Mouse (Mus musculus): ENCODE results near the gene Slc25a22.

Slc25a22 gene

GRCm38 (mm10) chr7:141472226-141472625 lies 34.5 kb upstream of the Slc25a22 start:
- no peak for DNase-seq

- no peak for DNase-seq
Observed at GRCm38 (mm10) chr7:141471236-141471635, 33.5 kb upstream of the Slc25a22 start.

DNA sequence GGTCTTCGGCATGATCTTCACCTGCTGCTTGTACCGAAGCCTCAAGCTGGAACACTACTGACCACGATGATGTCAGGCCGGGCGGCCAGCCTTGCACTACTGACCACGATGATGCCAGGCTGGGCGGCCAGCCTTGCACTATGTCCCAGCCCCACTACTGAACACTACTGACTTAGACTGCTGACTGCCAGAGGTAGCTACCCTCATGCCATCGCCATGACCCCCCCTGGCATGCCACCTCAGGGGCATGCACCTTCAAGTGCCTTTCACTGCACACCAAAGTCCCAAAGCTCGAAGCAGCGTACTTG lies 32.9 kb upstream of the Slc25a22 start:
- no peak for DNase-seq

DNA sequence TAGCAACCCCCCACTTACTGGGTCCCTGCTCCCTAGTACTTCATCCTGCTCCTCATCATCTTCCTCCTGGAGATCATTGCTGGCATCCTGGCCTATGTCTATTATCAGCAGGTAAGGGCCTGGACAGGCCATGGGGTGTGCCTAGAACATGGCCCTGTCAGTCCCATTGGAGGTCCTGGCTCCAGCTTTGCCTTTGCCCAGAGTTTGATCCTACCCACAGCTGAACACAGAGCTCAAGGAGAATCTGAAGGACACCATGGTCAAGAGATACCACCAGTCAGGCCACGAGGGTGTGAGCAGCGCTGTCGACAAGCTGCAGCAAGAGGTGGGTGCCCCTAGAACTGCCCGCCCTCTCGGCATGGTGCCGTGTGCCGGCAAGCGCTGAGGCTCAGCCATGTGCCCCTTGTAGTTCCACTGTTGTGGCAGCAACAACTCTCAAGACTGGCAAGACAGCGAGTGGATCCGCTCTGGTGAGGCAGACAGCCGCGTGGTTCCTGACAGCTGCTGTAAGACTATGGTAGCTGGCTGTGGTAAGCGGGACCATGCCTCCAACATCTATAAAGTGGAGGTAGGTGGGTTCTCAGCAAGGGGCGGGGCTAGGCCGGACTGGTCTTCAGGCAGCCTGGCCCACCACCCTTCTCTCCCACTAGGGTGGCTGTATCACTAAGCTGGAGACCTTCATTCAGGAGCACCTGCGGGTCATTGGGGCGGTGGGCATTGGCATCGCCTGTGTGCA lies 32.4 kb upstream of the Slc25a22 start:
- DNase-seq: no peak

DNA sequence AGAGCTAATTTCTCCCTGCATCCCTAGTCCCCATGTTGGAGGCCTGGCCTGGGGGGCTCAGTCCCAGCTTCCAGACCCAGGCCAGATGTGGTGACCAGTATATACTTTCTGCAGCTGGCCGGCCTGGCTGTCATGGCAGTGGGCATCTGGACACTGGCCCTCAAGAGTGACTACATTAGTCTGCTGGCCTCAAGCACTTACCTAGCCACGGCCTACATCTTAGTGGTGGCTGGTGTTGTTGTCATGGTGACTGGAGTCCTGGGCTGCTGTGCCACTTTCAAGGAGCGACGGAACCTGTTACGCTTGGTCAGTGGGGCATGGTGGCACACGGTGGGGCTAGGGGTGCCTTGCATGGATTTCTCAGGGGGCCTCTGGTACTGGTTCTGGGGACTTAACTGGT lies 31.7 kb upstream of the Slc25a22 start:
- DNase-seq: peak in 1 of 2 experiments; percentile 52

- DNase-seq: peak; percentile 82
Observed at GRCm38 (mm10) chr7:141468522-141469211, 31.0 kb upstream of the Slc25a22 start.

DNA sequence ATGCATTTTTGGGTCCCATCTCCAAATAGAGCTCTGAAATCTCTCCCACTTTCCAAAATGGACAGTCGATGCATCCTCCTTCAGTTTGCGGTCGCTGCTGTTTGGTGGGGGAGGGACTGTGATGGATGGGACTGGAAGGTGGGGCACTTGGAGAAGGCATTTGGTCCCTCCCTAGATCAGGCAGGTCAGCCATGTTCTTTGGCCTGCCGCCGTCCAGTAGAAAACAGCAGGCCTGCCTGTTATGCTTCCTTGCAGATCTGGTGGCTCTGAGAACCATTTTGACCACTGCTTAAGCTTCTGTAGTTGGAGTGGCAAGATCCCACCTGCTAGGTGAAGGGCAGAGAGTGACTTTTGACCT lies 30.5 kb upstream of the Slc25a22 start:
- peak in 1 of 2 experiments; percentile 57 for DNase-seq

- DNase-seq: peak; percentile 95 to 97
Observed at GRCm38 (mm10) chr7:141467230-141468030, 29.7 kb upstream of the Slc25a22 start, which contains the start of gene Cd151. Gene Cd151, plus strand, starts transcription at chr7:141467392.

DNA sequence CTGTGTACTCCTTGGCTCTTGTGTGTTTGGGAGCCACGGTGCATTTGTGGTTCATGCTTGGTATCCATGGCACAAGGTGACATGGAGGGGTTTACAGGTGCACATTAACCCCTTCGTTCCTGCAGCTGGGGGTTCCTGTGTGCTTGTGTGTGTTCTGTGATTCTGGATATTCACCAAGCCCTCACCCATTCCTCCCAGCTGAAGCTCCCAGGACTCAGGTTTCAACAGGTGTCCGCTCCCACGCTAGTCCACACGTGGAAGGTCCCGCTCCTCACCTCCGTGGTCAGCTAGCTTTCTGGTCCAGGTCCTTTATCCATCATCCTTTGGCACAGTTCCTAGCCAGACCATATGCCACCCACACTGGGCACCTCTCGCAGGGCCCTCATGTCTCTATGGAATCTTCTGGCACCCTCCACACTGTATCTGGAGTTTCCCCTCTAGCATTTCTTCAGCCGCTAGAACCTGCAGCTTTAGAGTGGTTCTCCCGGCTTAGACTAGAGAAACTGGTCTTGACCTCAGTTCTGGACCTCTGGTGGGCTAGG lies 29.0 kb upstream of the Slc25a22 start:
- DNase-seq: no peak

DNA sequence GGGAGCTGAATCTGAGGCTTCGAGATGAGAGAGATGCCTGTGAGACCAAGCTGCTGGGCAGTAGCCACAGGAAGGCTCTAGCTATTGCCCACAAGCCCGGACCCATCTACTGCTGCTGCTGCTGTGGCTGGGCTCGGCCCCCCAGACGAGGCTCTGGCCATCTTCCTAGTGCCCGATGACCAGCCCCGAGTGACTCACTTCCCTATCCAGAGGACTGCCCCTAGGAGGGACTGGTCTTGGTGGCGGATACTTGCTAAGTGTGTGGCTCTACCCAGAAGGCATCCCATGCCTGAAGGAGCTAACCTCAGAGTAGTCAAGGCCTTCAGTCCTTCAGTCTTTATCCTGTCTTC lies 28.3 kb upstream of the Slc25a22 start:
- no peak for DNase-seq

DNA sequence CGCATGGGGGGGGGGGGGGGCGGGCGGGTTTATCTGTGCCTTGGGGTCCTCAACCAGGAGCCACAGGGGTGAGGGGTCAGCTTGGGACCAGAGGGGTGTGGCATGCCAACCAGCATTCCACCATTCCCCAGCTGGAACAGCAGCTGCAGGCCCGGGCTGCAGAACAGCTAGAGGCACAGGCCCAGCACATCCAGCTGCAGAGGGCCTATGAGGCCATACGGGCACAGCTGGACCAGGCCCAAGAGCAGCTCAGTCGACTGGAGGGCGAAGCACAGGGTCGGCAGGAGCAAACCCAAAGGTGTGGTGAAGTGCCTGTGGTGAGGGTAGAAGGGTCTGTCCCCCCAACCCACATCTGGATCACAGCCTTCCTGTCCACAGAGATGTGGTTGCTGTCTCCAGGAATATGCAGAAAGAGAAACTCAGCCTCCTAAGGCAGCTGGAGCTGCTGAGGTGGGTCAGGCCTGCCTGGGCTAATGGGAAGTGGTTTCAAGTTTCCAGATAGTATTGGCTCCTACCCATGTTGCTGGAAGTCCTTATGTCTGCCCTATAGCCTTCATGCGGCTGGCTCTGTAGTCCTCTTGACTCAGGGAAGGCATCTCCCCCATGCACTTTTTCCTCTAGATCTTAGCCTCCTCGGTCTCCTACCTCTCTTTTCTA lies 27.8 kb upstream of the Slc25a22 start:
- DNase-seq: no peak

DNA sequence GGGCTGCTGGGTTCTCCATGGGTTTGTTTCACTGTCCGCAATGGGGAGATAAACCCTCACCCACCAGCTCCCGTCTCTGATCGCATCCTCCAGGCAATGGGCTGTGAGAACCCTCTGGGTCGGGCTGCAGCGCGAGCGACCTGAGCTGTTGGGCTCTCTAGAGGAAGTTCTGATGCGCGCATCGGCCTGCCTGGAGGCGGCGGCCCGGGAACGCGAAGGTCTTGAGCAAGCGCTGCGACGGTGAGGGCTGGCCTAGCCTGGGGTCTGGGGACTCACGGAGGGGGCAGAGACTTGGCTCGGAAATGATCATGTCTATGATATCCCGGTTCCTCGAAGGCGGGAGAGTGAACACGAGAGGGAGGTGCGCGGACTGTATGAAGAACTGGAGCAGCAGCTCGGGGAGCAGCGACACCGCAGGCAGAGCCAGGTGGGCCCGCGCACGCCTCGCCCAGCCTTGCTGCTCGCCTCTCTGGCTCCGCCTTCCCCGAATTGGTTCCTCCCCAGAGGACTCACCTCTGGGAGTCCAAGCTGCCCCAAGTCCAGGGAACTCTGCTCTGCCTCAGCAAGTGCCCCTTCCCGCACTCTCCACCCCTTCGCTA lies 27.0 kb upstream of the Slc25a22 start:
- peak in 1 of 2 experiments; percentile 75 for DNase-seq

DNA sequence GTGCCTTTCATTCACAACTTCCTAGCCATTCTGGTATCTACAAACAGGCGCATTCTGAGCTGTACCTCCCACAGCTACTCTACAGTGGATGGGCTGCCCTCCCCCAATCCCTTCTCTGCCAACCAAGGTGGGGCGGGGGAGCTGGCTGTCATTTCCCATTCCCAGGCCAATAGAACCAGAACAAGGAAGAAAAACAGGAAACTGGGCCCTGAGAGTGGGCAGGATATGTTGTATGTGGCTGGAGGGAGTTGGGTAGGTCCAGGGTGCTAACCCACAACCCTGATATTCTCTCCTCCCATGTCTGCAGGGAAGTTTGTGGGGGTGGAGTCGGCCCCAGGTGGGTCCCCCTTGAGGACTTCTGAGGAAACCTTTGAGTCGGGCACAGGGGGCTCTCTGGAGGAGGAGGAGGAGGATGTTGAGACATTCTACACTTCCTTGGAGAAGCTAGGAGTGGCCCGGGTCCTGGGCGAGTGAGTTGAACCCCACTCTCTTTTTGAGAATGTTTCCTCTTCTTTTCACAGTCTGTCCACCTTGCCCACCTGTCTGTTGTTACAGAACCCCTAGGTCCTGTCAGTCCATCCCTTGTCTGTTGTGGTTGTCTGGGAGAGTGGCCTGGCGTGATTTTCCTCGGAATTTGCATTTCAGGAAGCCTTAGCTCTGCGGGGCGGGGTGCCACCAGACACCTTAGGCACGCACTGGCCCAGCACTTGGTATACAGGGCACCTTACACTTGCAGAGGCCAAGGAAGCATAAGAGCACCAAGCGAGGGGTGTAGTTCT lies 26.3 kb upstream of the Slc25a22 start:
- peak; percentile 78 to 80 for DNase-seq

DNA sequence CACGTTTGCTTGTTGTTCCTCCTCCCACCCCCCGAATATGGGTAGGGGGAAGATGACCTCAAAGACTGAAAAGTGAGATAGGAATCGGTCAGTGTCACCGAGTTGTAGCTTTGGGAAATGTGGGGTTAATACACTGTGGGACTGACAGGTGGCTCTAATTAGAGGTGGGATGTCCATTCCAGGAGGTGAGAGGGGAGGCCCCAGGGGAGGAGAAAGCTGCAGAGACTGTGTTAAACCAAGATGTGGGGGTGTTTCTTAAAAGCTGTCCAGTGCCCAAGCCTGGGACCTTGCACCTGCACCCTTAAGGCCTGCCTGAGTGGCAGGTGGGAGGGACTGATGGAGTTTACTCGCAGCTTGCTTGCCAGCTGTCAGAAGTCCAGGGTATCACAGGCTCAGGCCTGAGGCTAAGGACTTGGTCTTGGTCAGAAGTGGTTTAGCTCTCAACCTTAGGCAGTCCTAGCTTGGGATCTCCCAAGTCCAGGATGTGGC lies 24.7 kb upstream of the Slc25a22 start:
- DNase-seq: peak; percentile 83 to 84

- DNase-seq: peak in 1 of 2 experiments; percentile 66
Observed at GRCm38 (mm10) chr7:141461521-141462332, 24.0 kb upstream of the Slc25a22 start.

DNA sequence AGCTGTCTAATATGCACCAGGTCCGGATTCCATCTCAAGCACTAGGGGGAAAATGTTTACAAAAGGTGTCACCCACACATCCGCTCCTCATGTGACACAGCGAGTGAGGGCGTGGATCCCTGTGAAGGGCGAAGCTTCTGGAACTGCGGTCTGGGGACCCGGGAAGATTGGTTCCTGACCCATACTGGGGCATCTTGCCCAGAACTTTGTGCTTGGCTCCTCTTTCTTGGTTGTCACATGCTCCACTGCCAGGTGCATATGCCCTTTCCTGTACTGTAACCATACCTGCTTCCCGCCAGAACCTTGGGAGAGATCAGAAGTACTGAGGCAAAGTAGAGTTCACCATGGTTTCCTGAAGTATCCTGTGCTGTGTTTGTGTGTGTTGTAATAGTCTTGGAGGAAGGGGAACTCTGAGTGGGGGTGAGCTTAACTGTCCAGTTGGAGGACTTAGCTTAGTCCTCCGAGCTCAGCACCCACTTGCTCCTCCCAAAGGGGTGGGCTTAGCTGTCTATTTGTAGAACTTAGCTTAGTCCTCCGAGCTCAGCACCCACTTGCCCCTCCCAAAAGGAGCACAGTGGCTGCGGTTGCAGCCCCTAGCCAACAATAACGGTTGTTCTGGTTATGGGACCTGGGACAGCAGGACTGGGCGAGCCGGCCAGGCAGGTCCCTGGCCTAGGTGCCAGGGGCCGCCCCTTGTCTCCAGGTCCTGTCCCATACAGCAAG lies 22.9 kb upstream of the Slc25a22 start, which contains the start of gene Cracr2b:
Gene Cracr2b, plus strand, starts transcription at position 704 of the 723 bp plus-strand sequence.
- no peak for DNase-seq

GRCm38 (mm10) chr7:141460001-141460390 lies 22.3 kb upstream of the Slc25a22 start:
- DNase-seq: no peak

DNA sequence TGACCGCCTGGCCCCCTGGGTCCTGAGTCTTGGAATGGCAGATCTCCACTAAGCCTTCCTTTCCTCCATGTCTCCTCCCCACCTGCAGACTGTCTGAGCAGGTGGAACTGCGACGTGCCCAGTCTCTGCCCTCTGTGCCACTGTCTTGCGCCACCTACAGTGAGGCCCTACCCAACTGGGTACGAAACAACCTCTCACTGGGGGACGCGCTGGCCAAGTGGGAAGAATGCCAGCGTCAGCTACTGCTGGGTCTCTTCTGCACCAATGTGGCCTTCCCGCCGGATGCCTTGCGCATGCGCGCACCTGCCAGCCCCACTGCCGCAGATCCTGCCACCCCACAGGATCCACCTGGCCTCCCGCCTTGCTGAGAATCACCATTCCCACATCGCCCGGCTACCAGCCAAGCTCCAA lies 21.6 kb upstream of the Slc25a22 start:
- DNase-seq: no peak

DNA sequence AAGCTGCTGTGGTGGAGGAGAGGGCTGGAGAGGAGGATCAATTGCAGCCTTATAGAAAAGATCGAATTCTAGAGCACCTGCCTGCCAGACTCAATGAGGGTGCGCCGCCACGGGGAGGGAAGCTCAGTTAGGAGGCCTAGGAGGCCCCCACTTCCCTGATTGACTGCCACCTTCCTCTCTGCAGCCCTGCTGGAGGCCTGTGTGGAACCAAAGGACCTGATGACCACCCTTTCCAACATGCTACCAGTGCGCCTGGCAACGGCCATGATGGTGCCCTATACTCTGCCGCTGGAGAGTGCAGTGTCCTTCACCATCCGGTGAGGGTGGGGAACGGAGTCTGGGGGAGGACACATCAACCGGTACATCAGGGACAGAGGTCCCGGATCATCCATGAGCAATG lies 21.0 kb upstream of the Slc25a22 start:
- DNase-seq: no peak

Measured in kidney, postnatal 36 days (tissue).